Mouse (Mus musculus): ENCODE data around the gene Npas1.

- TF ChIP-seq CTCF (IDR thresholded peaks at IDR 0.05; ENCODE audit: control insufficient read depth, insufficient read depth, low read length) = no peak
- no peak for TF ChIP-seq POLR2A (IDR thresholded peaks at IDR 0.05; ENCODE audit: borderline replicate concordance, control insufficient read depth, low read depth, low read length)
Observed at GRCm38 (mm10) chr7:16406978-16407377, 70.5 kb downstream of the Npas1 start.
